Mouse (Mus musculus): Measurements from ENCODE around the gene Gm28051.

Gm28051 gene

DNA sequence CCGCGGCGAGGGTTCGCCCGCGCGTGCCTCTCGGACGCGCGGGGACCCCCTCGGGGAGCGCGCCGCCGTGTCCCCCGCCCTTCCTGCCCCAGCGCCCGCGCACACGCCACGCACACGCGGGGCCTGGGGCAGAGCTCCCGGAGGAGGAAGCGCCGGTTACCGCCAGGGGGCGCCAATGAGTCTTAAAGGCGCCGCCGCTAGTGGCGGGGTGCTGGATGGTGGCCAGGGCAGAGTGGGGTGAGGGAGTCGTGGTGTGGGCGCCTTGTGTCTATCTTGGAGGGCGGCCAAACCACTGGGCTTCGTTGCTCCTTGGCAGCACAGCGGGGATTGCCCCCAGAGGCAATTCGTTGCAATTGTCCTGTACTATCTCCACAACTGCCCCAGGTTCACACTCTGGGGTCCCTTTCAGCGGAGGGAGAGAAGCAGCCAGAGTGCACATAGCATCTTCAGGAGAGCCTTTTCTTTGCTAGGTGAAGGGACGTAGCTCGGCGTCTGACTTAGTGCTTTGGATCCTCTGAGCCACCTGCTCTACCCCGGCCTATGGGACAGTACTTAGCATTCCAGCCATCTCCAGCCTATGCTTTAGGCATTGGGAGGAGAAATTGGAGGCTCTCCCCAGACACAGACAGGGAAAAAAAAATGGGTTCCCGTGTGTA is 52.2 kb downstream of the Gm28051 start:
- DNase-seq = peak; percentile 88 to 89

DNA sequence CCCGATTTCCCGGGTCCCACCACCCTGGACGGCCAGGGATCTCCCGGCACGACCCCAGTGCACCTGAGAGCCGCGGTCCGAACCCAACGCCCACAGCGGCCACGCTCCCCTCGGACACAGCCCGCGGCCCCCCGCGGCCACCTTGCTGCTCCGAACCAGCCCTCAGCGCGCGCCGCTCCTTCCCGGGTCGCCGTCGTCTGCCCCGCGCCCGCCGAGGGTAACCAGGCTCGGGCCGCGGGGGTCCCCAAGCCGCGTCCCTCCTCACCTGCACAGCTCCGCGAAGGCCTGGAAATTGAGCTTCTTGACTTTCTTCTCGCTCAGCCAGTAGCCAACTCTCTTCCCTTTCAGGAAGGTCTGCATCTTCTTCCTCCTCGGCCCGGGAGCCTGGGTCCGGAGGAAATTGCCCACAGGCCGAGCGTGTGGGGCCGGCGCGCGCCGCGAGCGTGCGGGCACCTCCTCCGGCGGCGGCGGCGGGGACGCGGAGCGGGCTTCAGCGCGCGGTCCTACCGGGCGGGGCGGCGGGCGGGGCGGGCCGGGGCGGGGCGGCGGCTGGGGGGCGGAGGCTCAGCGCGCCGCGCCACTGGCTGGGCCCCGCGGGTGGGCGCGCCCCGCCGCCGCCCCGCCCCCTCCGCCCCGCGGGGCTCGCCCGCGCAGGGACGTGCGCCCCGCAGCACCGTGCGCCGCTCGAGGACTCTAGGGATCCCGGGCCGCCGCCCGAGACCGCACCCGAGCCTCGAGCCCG is 52.9 kb downstream of the Gm28051 start, which contains the start of gene Itpk1:
Itpk1 (minus strand) TSS at position 474 of the 742 bp plus-strand sequence.
- DNase-seq = peak; percentile 61 to 63

DNA sequence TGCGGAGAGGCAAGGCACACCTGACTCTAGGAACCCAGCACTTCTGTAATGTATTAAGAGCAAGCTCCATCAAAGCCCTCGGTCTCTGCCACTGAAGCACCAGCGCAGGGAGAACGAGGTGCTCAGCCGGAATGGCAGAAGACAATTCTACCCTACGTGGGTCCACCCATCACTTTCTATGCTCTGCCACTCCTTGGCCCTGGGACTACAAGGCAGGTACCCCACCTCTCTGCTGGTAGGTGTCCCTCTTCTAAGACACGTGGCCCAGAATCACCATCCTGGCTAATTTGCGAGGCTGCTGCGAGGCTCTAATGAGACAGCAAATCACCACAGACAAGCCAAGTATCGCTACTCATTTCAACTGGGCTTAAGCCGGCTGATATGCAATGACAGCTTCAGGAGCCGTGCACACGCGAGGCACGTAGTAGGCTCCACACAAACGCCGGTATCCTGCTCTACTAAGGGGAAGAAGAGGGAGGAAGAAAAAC is 53.6 kb downstream of the Gm28051 start:
- peak in 1 of 2 experiments; percentile 28 for DNase-seq

DNA sequence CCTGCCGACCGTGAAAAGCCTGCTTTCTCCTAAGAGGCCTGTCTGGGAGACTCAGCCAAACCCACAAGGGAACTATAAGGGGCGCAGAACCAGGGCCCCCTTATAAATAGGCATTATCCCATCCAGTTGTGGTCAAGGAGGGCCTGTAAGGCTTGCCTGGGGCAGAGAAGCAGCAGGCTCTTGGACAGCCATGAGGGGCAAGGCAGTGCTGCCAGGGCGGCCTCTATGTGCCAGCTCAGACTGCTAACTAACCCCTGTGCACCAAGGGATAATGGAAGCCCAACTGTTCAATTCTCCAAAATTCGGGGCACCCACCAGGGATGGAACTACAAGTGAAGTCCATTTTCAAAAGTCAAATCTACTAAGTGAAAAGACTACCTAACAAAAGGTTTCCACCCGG is 54.1 kb downstream of the Gm28051 start:
- no peak for DNase-seq

DNA sequence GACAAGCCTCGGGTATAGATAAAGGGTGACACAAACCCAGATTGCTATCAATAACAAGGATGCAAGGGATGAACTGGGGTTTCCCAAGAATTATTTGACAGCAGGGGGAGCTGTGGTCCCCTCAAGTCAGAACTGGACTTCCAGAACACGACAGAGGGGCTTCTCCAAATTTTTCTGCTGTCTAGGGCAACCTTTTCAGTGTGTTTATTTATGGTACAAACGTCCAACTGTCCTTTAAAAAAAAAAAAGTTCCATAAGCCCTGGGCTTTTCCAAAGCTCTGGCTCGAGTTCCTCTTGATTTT is 54.5 kb downstream of the Gm28051 start:
- no peak for DNase-seq

DNA sequence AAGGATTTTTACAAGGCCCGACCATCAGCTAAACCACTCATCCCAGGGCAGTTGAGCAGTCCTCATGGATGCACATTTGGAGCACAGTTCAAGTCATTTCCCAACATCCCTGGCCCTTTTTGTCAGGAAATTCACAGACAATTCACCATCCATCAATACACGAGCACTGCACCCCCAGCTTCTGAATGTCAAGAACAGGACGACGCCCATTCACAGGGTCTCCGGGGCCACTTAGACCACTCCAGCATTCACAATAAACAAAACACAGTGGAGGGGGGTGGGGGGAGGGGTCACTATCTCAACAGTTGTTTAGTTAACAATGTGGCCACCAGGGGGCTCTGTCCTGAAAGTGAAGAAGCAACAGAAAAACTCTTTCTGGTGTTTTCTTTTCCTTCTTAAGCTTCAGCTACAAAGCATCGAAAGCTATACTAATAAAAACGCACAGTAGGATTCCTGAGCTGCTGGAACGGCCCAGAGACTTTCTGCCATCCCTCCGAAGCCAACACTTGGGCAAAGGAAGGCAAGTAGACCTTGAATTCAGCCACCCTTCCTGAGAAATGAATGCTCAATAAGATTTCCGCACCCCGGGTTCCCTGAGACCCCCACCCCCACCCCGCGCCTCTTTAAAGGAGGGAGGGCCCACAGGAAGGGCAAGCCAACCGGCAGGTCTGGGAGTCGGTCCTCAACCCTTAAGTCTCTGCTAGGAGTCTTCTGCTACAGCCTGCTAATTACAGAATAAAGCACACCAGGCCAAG is 55.0 kb downstream of the Gm28051 start:
- peak; percentile 67 to 78 for DNase-seq

DNA sequence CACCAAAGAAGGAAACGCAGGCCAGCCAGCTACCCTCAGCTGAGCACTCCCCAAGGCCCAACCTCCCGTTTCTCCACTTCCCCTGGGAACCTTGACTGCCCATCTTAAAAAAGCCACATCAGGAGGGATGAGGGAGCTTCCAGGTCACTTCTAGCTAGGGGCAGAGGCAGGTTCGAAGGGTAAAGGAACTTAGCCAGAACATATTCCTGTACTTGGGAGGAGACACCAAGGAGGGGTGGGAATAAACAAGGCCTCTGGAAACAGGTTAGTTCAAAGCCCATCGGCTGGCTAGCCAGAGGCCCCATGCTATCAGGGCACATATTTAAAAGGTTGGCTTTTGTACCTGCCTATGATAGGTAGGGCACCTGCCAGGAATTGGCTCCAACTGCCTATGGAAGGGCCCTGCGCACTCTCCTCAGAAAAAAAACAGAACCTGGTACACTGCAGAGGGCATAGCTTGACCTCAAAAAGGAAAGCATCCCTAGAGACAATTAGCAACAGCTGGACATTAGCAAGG is 55.8 kb downstream of the Gm28051 start:
- DNase-seq = no peak

DNA sequence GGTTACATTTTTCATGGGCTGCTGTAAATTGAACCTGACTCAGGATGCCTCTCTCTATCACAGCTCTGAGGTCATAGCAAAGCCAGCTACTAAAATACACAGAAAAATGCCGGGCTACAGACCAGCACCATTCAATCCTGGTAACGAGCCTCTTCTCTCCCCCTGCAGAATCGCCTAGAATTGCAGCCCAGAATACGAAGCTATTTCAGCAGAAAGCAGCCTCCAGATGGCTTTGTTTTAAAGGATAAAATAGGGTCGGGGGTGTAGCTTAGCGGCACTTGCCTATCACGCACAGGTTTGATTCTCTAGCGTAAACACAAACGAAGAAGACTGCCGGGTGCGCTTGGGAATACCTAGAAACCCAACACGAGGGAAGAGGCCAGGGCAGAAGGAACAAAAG is 57.1 kb downstream of the Gm28051 start:
- no peak for DNase-seq

DNA sequence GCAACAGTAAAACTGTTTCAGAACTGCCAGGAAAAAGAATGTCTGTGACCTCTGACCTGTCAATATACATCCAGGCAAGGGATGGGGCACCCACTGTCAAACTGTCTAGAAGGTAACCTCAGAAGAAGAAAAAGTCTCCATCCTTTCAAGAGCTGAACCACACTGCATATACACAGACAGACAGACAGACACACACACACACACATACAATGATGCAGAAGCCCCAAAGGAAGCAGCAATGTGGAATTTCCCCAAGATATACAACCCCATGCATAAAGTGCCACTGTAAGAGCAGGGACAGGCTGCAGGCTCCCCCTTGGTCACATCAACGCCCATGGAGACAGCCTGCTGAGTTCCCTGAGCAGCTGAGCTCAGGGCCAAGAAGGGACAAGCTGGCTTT is 58.4 kb downstream of the Gm28051 start:
- DNase-seq = no peak

DNA sequence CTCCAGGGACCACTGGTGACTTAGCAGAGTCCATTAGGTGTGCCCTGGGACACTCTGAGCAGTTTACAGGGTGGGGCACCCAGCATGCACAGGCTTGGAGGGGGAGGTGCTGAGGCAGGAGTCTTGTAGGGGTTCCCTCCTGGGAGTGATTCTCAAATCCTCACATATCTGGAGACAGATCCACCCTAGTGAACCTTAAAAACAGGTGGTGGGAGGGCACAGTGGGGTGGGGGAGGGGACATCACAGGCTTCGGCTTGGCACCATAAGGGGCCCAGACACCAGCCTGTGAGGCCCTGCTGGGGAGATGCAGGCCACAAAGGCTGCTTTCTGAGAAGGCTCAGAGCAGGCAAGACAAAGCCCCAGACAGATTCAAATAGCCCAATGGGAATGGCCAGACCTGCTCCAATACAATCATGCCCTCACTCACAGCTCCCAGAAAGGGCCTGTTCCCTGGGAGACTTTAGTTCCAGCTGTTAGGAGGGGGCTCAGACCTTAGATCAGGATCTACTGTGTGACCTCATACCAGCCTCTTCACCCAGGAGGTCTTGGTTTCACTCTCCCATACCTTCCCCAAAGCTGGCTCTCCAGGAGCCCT is 59.4 kb downstream of the Gm28051 start:
- peak; percentile 52 to 65 for DNase-seq

DNA sequence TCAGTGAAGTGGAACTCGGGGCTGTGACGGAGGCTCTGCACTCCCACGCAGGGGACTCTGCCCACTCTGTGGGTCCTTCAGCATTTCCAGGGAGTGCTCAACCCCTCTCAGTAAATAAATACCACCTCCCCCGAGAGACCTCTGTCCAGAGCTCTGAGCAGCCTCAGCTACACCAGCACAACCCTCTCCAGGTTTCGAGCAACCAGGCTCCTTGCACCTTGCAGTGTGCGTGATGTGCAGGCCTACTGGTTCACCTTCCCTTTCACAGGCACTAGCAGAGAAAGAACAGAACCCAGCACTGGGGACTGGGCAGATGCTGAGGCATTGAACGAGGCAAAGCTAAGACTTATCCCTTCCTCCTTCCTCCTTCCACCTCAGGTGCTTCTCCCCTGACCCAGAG is 60.2 kb downstream of the Gm28051 start:
- no peak for DNase-seq

DNA sequence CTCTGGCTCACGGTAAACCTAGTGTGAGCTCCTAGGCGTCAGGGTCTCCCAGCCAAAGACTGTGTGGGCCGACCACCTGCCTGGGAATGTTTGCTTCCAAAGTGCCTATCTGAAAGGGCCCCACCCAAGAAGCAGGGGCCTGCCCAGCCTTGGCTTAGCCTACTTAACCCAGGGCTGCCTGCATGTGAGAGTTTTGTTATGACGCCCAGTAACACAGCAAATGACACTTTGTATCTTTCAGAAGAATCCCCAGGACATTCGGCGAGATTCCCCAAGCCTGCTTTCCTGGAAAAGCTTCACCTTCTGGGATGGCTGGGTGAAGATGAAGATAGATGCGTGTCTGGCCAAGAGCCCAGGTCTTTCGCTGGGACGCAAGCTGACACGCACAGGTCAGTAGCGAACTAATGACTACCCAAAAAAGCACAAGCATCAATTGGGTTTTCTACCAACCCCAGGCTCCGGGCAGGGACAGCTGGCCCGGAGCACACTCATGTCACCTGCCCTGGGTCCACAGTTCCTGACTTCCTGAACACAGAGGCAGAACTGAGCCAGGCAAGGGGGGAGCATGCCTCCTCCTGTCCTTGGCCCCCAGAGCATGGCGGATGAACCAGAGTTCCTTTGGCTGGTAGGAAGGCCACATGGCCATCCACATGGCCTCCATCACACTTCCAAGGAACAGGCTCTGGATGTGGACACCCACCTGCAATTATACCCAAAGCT is 60.8 kb downstream of the Gm28051 start:
- DNase-seq = no peak

DNA sequence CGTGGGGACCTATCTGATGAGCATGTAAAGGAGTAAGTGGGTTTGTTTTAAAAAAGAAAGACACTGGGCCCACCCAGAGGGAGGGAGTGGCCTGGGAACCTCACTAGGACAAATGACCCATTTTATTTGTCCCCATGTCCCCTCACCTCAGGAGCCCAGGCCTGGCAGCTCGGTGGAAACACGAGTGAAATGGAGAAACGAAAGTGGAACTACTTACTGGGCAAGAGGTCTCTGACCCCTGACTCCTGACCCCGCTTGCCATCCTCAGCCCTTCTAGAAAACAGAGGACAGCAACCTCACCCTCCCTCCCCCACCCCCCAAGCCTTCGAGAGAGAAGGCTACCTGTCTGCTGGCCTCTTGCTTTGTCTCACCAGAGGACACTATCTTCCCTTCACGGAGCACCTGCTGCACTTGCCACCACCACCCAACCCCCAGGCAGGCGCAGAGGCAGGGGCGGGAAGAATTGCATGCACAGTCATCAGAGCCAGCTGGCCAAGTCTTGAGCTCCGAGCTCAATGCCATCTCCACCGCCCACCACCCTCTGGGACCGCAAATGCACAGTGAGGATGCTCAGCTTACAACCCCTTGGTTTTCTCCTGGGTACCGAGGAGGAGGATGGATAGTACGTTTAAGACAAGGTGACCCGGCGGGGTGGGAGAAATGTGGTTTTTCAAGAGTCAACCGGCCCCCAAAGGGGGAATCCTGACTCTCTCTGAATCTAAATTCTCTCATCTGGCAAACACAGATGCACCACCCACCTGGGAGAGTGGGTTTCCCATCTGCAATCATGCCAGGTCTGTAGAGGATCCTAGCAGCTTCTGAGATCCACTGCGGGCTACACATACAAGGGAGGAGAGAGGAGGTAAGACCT is 62.0 kb downstream of the Gm28051 start:
- peak; percentile 63 to 75 for DNase-seq

DNA sequence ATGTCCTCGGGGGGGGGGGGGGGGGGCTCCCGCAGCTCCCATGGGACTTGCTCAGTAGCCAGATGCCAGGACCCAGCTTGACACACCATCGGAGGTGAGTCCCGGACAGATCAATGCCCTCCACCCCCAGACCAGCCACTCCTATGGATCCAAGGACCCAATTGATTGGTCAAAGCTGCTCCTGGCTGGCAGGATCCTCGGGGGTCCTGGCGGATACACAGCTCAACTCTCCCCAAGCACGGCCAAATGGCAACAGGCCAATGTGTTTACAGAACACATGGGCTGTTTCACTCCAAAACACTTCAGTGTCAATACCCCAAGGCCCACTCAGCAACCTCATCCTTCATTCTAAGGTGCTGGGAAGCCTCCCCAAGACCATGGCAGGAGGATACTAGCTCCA is 65.8 kb downstream of the Gm28051 start:
- DNase-seq = no peak

DNA sequence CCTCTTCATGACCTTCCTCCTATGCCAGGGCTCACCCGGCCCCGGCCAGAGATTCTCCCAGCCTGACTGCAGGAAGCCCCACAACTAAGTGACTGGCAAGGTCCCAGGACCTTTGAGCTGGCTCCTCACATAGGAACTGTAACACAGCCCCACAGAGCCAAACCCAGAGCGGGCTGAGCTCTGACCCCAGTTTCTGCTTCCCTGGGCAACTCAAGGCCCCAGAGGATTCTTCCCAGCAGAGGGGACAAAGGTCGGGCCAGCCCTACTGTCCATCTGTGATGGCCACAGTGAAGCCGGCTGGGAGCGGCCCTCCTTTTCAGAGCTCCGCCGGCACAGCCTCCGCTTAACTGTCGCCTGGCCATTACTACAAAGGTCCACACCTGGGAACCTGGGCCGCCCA is 66.4 kb downstream of the Gm28051 start:
- DNase-seq = no peak

DNA sequence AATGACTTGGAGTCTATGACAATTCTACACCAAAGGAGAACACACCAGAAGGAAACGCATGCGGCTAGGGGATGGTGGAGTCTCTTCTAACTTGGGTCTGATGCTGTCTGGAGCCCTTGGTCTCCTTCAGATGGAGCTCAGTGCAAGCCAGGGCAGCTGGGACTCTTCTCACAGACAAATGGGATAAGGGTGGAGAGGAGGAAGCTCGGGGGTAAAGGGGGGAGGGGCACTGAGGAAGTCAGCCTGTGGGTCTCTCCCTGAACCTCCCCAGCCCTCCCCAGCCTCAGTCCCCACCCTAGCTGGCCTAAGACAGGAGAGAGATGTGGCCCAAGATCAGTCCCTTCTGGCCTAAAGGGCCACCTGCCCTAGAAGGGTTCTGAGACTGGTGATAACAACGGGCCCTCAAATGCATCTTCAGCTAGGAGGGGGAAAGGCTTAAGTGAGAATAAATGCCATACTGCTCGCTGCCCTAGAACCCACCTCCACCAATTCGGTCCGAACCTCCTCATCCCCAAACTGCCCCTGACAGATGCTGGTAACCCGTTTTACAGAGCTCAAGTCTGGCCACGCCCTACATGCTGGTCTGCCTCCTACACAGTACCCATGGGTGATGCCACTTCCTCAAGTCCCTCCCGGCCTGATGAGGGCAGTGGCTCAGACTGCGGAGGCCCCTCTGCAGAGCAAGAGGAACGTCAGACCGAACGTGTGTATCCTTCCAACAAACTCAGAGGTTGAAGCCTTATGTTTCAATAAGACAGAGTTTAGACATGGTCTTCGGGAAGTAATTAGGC is 67.6 kb downstream of the Gm28051 start:
- peak; percentile 31 to 46 for DNase-seq

DNA sequence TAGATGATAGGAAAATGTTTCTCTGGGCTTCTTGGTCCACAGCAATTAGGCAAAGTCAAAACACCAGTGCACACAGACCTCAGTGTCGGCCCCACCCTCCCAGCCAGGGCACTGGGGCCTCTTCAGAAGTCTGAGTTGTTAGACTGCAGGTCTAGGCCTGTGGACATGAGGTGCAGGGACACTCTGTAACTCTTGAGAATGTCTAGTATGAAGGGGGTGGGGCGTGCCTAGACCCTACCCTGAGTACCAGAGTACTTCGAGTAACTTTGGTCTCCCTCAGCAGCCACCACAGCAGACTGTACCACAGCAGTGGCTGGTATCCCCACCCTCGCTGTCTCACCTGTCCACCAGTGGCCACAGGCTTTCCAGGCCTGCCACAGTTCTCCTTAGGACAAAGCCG is 71.2 kb downstream of the Gm28051 start:
- DNase-seq = no peak

DNA sequence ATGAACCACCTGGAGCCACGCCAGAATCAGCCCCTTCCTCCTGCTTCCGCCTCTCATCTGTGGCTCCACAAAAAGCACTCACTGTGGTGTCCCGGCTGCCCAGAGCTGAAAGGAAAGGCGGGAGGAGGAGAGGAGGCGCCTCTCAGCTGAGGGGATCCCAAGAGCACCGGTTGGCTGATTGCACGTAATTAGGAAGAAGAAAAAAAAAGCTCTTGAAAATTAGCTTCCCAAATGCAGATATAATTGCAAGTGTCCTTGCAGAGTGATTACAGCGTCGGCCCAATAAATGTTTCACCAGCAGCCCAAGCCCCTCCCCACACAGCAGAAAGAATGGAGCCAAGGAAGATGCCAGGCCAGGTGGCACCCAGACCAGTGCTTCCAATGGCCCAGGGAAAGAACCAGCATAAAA is 72.0 kb downstream of the Gm28051 start:
- DNase-seq = no peak

DNA sequence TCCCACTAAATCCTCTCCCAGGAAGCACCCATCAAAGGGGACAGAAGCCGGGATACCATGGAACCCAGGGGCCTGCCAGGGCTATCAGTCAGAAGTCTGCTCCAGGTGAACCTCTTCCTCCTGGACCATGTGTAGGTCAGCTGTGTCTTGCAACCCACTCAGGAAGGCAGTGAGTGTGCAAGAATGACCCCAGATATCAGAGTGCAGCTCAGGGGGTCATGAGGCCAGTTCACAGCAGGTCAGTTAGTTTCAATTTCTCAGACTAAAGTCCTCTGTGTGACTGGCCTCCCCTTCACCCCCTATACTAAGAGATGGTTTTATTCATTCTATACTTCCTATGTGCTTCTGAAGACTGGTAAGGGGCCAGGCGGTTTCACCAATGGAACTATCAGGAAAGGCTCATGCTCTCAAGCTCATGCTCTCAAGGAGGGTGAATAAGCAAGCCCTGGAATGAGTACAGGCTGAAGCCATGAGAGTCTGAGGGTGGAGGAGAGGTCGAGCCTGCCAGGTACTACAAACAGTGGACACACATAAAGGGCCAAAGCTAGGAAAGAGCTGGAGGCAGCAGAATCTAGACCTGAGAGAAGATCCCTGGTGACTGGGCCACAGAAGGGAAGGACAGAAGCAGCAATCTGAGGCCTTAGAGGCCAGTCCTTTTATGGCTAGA is 72.7 kb downstream of the Gm28051 start:
- no peak for DNase-seq

DNA sequence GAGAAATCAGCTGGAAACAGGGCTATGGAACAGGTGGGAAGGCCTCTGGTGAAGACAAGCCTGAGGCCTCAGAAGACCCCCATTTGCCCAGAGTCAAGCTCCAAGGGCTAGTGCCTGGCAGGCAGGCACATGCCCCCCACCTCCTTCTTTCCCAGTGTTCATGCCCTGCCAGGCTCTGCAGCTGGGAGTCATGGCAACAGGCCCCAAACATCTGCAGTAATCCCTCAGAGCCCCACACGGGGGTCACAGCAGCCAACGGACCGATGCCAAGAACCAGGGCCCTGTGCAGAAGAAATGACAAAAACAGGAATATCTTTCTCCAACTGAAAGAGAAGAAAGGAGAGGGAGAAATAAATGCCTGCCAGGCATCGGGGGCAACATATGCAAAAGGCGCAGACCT is 73.6 kb downstream of the Gm28051 start:
- DNase-seq = no peak

Measured in thymus, postnatal 36 days (tissue).